Mouse (Mus musculus): ENCODE data around the gene Mkrn1. TPM values are rescaled to one million over a fixed set of nuclear protein-coding genes. Genes with fewer than 3 reads are reported as not detected.
A peak's percentile ranks its signal among the peaks of the same experiment; 100 is the strongest.

Mkrn1 gene
- polyA plus RNA-seq, 1 experiment: 291 TPM

DNA sequence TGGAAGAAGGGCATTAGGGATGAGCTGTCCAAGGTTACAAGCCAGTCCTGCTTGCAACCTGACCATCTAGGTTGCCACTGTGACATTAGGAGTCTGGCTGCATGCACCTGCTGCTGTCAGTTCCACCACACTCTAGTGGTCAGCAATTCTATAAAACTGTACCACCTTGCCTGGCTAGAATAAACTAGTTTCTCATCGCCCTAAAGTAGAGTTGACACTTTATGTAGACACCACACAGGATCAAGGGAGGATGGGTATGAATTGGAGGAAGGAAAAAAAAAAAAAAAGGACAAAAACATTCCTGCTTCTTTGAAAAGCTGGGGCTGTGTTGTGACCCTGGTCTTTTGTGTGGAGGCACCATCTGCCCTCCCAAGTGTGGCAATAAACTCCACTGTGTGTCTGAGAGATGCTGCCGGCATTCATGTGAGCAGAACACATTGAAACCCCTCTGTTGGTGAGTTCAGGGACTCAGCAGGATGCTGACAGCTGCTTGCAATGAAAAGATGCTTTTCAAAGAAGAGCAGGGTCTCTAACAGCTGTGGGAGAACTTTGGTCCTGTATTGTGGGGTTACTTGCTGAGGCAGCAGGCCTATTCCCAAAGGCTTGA, 14.7 kb upstream of the Mkrn1 start:
- peak overlapping the region; percentile 54 for H3K27ac ChIP-seq (ENCODE audit: control insufficient read depth, insufficient read depth, low read depth, low read length, poor library complexity)
- H3K4me1 ChIP-seq (ENCODE audit: control insufficient read depth, insufficient read depth, low read length): peaks cover 2% of the 10 kb centered on the region; the same call in 1 of the 2 replicates
- 85% methylated on average over 2 of the region's 2 CpGs for WGBS

DNA sequence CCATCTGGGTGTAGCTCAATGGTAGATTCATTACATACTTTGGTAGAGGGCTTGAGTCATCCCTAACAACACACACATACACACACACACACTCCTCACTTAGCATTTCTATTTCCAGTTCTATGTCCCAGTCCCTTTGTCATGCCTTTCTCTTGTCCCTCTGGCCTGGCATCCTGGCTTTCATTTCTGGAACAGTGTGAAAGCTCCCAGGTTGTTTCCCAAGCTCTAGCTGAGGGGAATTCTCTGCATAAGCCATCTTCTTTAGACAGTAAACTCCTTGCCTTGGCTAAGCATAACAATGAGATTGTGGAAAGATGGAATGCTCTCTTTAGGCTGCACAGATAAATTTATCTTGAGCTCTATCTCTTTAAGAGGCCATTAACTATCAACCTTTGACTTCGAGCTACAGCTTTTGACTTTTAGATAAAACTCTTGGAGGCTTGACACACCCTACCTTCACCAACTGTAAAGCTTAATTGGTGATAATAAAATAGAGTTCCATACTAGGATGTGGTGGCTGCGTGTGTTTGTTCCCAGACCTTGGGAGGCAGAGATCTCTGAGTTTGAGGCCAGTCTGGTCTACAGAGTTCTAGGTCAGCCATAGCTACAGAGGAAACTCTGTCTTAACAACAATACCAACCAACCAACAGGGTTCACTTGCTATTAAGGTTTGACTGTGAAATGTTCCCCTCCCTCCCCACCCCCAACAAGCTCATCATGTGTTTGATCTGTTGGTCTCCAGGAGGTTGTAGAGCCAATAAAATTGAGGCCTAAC, 14.0 kb upstream of the Mkrn1 start:
- H3K4me1 ChIP-seq (ENCODE audit: control insufficient read depth, insufficient read depth, low read length): peaks cover 2% of the 10 kb centered on the region; the same call in 1 of the 2 replicates
- no peak overlapping the region for H3K4me3 ChIP-seq (replicated peaks; ENCODE audit: control insufficient read depth, low read depth, low read length)
- H3K27ac ChIP-seq (ENCODE audit: control insufficient read depth, insufficient read depth, low read depth, low read length, poor library complexity): peak overlapping the region; percentile 51
- 59% methylated on average over 2 of the region's 2 CpGs for WGBS
- TF ChIP-seq POLR2A (IDR thresholded peaks at IDR 0.05; ENCODE audit: borderline replicate concordance, control insufficient read depth, low read depth, low read length) (no peak), CTCF (IDR thresholded peaks at IDR 0.05; ENCODE audit: control insufficient read depth, insufficient read depth, low read length) (no peak)

More for the DNA sequence above, 14.7 kb upstream of the Mkrn1 start:
- H3K4me3 ChIP-seq (replicated peaks; ENCODE audit: control insufficient read depth, low read depth, low read length): no peak overlapping the region
- no peak for TF ChIP-seq CTCF (IDR thresholded peaks at IDR 0.05; ENCODE audit: control insufficient read depth, insufficient read depth, low read length)
- no peak for TF ChIP-seq POLR2A (IDR thresholded peaks at IDR 0.05; ENCODE audit: borderline replicate concordance, control insufficient read depth, low read depth, low read length)

DNA sequence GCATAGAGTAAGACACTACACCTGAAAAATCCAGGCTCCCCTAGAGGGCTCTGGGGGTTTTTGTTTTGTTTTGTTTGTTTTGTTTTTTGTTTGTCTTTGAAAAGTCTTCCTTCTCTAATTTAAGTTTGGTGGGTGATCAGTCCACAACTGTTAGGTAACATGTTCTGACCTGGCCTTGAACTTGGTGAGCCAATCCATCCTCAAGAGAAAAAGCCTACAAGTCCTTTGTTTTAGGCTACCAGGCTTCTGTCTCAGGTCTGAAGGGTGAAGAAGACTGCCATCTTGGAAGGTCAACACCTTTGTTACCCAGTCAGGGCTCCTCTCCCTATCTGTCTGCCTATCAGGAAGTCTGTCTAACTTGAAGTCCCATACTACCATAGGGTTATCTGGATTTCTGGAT, 13.4 kb upstream of the Mkrn1 start:
- H3K4me3 ChIP-seq (replicated peaks; ENCODE audit: control insufficient read depth, low read depth, low read length): no peak overlapping the region
- peaks cover 2% of the 10 kb centered on the region; the same call in 1 of the 2 replicates for H3K4me1 ChIP-seq (ENCODE audit: control insufficient read depth, insufficient read depth, low read length)
- no peak overlapping the region for H3K27ac ChIP-seq (ENCODE audit: control insufficient read depth, insufficient read depth, low read depth, low read length, poor library complexity)
- TF ChIP-seq CTCF (IDR thresholded peaks at IDR 0.05; ENCODE audit: control insufficient read depth, insufficient read depth, low read length): no peak
- no peak for TF ChIP-seq POLR2A (IDR thresholded peaks at IDR 0.05; ENCODE audit: borderline replicate concordance, control insufficient read depth, low read depth, low read length)

DNA sequence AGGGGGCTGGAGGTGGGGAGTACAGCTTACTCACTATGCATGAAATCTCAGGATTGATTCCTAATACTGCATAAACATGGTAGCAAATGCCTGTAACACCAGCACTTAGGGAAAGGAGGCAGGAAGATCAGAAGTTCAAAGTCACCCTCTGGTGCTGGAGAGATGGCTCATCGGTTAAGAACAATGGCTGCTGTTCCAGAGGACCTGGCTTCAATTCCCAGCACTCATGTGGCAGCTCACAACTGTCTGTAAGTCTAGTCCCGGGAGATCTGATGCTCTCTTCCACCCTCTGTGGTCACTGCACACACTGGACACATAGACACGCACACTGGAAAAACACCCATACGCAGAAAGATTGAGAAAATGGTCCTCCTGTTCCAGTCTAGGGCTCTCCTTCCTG, 12.9 kb upstream of the Mkrn1 start:
- 89% methylated on average over 4 of the region's 4 CpGs for WGBS
- Histone ChIP-seq H3K4me3 (replicated peaks; ENCODE audit: control insufficient read depth, low read depth, low read length) (no peak overlapping the region), H3K27ac (ENCODE audit: control insufficient read depth, insufficient read depth, low read depth, low read length, poor library complexity) (no peak overlapping the region), H3K4me1 (ENCODE audit: control insufficient read depth, insufficient read depth, low read length) (peaks cover 2% of the 10 kb centered on the region; the same call in 1 of the 2 replicates)
- TF ChIP-seq CTCF (IDR thresholded peaks at IDR 0.05; ENCODE audit: control insufficient read depth, insufficient read depth, low read length) (no peak), POLR2A (IDR thresholded peaks at IDR 0.05; ENCODE audit: borderline replicate concordance, control insufficient read depth, low read depth, low read length) (no peak)

DNA sequence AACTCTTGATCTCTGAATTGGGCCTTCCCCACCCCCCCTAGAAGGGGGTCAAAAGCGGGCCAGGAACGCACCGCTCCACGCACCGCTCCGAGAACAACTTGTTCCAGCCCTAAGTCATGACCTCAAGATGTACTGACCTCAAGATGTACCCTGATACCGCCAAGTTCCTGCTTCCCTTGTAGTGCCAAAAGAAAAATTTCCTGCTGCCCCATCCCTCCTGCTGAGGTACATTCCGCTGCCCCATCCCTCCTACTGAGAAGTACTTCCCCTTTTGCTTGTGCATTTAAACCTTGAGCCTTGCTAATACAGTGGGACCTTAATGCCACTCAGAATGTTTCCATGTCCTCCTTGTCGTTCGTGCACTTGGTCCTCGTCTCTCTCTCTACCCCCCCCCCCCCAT, 10.5 kb upstream of the Mkrn1 start:
- Histone ChIP-seq H3K4me3 (replicated peaks; ENCODE audit: control insufficient read depth, low read depth, low read length) (no peak overlapping the region), H3K27ac (ENCODE audit: control insufficient read depth, insufficient read depth, low read depth, low read length, poor library complexity) (no peak overlapping the region), H3K4me1 (ENCODE audit: control insufficient read depth, insufficient read depth, low read length) (peaks cover 2% of the 10 kb centered on the region; the same call in 1 of the 2 replicates)
- 61% methylated on average over 11 of the region's 11 CpGs for WGBS
- TF ChIP-seq POLR2A (IDR thresholded peaks at IDR 0.05; ENCODE audit: borderline replicate concordance, control insufficient read depth, low read depth, low read length) (no peak), CTCF (IDR thresholded peaks at IDR 0.05; ENCODE audit: control insufficient read depth, insufficient read depth, low read length) (no peak)

DNA sequence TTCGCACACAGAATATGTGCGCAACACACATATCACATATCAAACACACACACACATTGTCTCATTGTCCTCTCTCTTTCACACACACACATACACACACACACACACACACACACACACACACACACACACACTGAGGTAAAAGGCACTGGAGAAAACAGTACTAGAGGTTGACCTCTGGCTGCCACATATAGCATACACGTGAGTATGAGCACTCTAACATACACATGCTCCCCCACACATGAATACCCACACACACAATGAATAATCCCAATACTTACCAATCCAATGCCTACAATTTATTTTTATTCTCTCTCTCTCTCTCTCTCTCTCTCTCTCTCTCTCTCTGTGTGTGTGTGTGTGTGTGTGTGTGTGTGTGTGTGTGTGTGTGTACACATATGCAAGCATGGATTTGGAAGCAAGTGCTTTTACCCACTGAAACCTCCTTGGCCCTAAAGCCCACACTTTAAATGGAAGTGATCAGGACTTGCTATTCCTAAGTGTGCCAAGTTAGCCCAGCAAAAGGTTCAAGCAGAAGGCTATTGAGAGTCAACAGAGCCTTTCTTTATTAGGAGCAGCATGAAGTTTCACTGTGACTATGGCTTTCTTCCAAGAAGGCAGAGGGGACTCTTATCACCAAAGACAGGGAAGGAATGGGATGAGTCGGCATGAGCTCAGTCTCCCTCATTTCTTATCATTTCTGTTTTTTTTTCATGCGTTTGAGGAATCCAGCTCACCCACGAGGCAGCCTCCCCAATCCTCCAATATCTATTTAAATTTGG, 8.9 kb upstream of the Mkrn1 start:
- H3K27ac ChIP-seq (ENCODE audit: control insufficient read depth, insufficient read depth, low read depth, low read length, poor library complexity): peak overlapping the region; percentile 17; the same call in 1 of the 2 replicates
- 64% methylated on average over 6 of the region's 6 CpGs for WGBS
- H3K4me3 ChIP-seq (replicated peaks; ENCODE audit: control insufficient read depth, low read depth, low read length): no peak overlapping the region
- TF ChIP-seq CTCF (IDR thresholded peaks at IDR 0.05; ENCODE audit: control insufficient read depth, insufficient read depth, low read length) (no peak), POLR2A (IDR thresholded peaks at IDR 0.05; ENCODE audit: borderline replicate concordance, control insufficient read depth, low read depth, low read length) (no peak)
- H3K4me1 ChIP-seq (ENCODE audit: control insufficient read depth, insufficient read depth, low read length): no peaks in the 10 kb centered on the region

DNA sequence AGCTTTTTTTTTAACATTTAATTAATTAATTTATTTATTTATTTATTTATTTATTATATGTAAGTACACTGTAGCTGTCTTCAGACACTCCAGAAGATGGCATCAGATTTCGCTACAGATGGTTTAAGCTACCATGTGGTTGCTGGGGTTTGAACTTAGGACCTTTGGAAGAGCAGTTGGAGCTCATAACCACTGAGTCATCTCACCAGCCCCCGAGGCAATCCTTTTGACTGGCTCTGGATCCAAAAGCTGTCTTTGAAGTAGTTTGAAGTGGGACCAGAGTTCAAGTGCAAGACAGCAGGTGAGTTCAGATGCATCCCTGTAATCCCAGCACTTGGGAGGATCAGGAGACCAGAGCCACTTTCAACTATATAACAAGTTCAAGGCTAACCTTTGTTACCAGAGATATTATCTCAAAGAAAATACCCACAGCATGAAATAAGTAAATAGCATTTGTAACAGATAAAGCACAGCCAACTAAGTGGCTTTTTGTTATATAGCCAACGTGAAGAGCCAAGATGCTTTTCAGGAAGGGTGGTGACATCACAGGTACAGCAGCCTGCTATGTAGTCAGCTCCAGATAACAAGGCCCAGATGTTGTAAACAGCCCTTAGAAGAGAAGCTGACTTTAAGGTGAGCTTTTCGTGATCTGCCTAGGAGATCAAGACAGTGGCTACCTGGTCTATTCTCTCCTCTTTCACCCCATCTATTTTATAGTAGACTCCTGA, 7.2 kb upstream of the Mkrn1 start:
- no peak overlapping the region for H3K4me3 ChIP-seq (replicated peaks; ENCODE audit: control insufficient read depth, low read depth, low read length)
- 73% methylated on average over 4 of the region's 4 CpGs for whole genome bisulfite sequencing
- 0 out of 2 replicates have a peak overlapping the region, but pooled peaks have one; percentile 8 for H3K27ac ChIP-seq (ENCODE audit: control insufficient read depth, insufficient read depth, low read depth, low read length, poor library complexity)
- peaks cover 1% of the 10 kb centered on the region; the same call in 1 of the 2 replicates for H3K4me1 ChIP-seq (ENCODE audit: control insufficient read depth, insufficient read depth, low read length)
- TF ChIP-seq CTCF (IDR thresholded peaks at IDR 0.05; ENCODE audit: control insufficient read depth, insufficient read depth, low read length) (no peak), POLR2A (IDR thresholded peaks at IDR 0.05; ENCODE audit: borderline replicate concordance, control insufficient read depth, low read depth, low read length) (no peak)
